ENCODE assay signal across 10 mouse cellular contexts in genomic region chr16:18250231-18250630, GRCm38 (mm10). TPM values are rescaled to one million over a fixed set of nuclear protein-coding genes. Genes with fewer than 3 reads are reported as not detected.
DNase-seq lines count a peak whose midpoint lies in the region; ATAC-seq lines count a peak whose summit lies in the region.
"Had no signal": no experiment of that assay in that cellular context is flagged by ENCODE, and none has a peak within 500 bp of the region (broad histone marks: within the 10 kb centered on the region; RNA-seq: fewer than 3 reads in every experiment).

No protein-coding gene starts in this region.

- H3K27ac ChIP-seq in liver, embryonic 11.5 days (ENCODE audit: low read depth, low read length): peak overlapping the region; percentile 87
- peak overlapping the region; percentile 96; the same call in 1 of the 2 replicates for H3K27ac ChIP-seq in embryonic facial prominence, embryonic 15.5 days (replicated peaks)
- no peak overlapping the region for H3K27ac ChIP-seq in limb, embryonic 10.5 days
- H3K27ac ChIP-seq in neural tube, embryonic 13.5 days (replicated peaks): no peak overlapping the region; the same call in 1 of the 2 replicates

- peak overlapping the region; percentile 98 for H3K4me3 ChIP-seq in liver, embryonic 11.5 days (ENCODE audit: low read depth, low read length)
- peak overlapping the region; percentile 67 for H3K4me3 ChIP-seq in embryonic facial prominence, embryonic 15.5 days (replicated peaks)
- H3K4me3 ChIP-seq in limb, embryonic 10.5 days: peak overlapping the region; percentile 98
- H3K4me3 ChIP-seq in neural tube, embryonic 13.5 days: peak overlapping the region; percentile 89

- H3K4me1 ChIP-seq in liver, embryonic 11.5 days (replicated peaks; ENCODE audit: control insufficient read depth, insufficient read depth, low read length): peaks cover 25% of the 10 kb centered on the region
- peaks cover 39% of the 10 kb centered on the region for H3K4me1 ChIP-seq in embryonic facial prominence, embryonic 15.5 days
- H3K4me1 ChIP-seq in limb, embryonic 10.5 days: peaks cover 43% of the 10 kb centered on the region
- peaks cover 52% of the 10 kb centered on the region for H3K4me1 ChIP-seq in neural tube, embryonic 13.5 days (replicated peaks)

- DNase-seq in liver, embryonic 11.5 days (ENCODE audit: low spot score): no peak
- no peak for DNase-seq in liver
- no peak for DNase-seq in limb, embryonic 10.5 days (ENCODE audit: low spot score)
- DNase-seq in urinary bladder, postnatal 25 days (ENCODE audit: low spot score): no peak
- no peak for DNase-seq in spleen, postnatal 10 days (ENCODE audit: low spot score in 2 of 2)
- no peak for DNase-seq in adrenal gland, adult 2 months

- H3K9ac ChIP-seq in liver, embryonic 11.5 days (ENCODE audit: low read depth, low read length): peak overlapping the region; percentile 98
- peak overlapping the region; percentile 80; the same call in 1 of the 2 replicates for H3K9ac ChIP-seq in embryonic facial prominence, embryonic 15.5 days
- H3K9ac ChIP-seq in neural tube, embryonic 13.5 days: peak overlapping the region; percentile 92

- ATAC-seq in liver, embryonic 11.5 days (replicated peaks; ENCODE audit: low FRiP score): no peak
- ATAC-seq in embryonic facial prominence, embryonic 15.5 days (ENCODE audit: insufficient number of reproducible peaks, low FRiP score, low TSS enrichment, low read depth): no peak
- ATAC-seq in neural tube, embryonic 13.5 days (ENCODE audit: low read depth): no peak

- peak overlapping the region; percentile 89 for H3K4me2 ChIP-seq in liver, embryonic 11.5 days
- peak overlapping the region; percentile 84 for H3K4me2 ChIP-seq in embryonic facial prominence, embryonic 15.5 days (replicated peaks)
- H3K4me2 ChIP-seq in neural tube, embryonic 13.5 days: peak overlapping the region; percentile 91

- H3K36me3 ChIP-seq in liver, embryonic 11.5 days (ENCODE audit: control insufficient read depth, insufficient read depth, low read length): peaks cover 53% of the 10 kb centered on the region
- peaks cover 63% of the 10 kb centered on the region for H3K36me3 ChIP-seq in embryonic facial prominence, embryonic 15.5 days
- H3K36me3 ChIP-seq in limb, embryonic 10.5 days: peaks cover 76% of the 10 kb centered on the region
- H3K36me3 ChIP-seq in neural tube, embryonic 13.5 days: peaks cover 67% of the 10 kb centered on the region

- WGBS in liver, embryonic 11.5 days: 64% methylated on average over 4 of the region's 4 CpGs
- 62% methylated on average over 4 of the region's 4 CpGs for WGBS in embryonic facial prominence, embryonic 15.5 days
- 81% methylated on average over 4 of the region's 4 CpGs for whole genome bisulfite sequencing in limb, embryonic 10.5 days
- 47% methylated on average over 4 of the region's 4 CpGs for WGBS in neural tube, embryonic 13.5 days

- H3K9me3 ChIP-seq in liver, embryonic 11.5 days (ENCODE audit: control insufficient read depth, low read length): no peaks in the 10 kb centered on the region
- no peaks in the 10 kb centered on the region for H3K9me3 ChIP-seq in embryonic facial prominence, embryonic 15.5 days (replicated peaks)
- no peaks in the 10 kb centered on the region for H3K9me3 ChIP-seq in limb, embryonic 10.5 days (replicated peaks)
- no peaks in the 10 kb centered on the region for H3K9me3 ChIP-seq in neural tube, embryonic 13.5 days

- no peaks in the 10 kb centered on the region for H3K27me3 ChIP-seq in liver, embryonic 11.5 days (replicated peaks; ENCODE audit: control insufficient read depth, insufficient read depth, low read length)
- no peaks in the 10 kb centered on the region for H3K27me3 ChIP-seq in embryonic facial prominence, embryonic 15.5 days
- H3K27me3 ChIP-seq in limb, embryonic 10.5 days (ENCODE audit: low read depth, poor library complexity, severe bottlenecking): no peaks in the 10 kb centered on the region
- no peaks in the 10 kb centered on the region for H3K27me3 ChIP-seq in neural tube, embryonic 13.5 days

RNA-seq across cellular contexts. Expression of gene Ranbp1, which starts 1.7 kb away (rescaled TPM):
- 943 and 989 TPM in 2 replicates for polyA plus RNA-seq in liver, embryonic 11.5 days (2014; fragmentation: Nextera tagmentation; extraction: Ambion mirVana)
- polyA plus RNA-seq in embryonic facial prominence, embryonic 15.5 days (2015; fragmentation: Nextera tagmentation; extraction: Ambion mirVana): 450 and 466 TPM in 2 replicates
- polyA plus RNA-seq in limb, embryonic 10.5 days (2016; fragmentation: Nextera tagmentation; extraction: Ambion mirVana): 1,185 and 1,368 TPM in 2 replicates
- polyA plus RNA-seq in neural tube, embryonic 13.5 days (2015; fragmentation: Nextera tagmentation; extraction: Ambion mirVana): 432 and 457 TPM in 2 replicates
- 100 to 1,000 TPM; 139 to 162 TPM for total RNA-seq in adrenal gland, adult 2 months (2021)
- polyA plus RNA-seq in adrenal gland, adult 2 months (2012; rRNA removed): 141 and 175 TPM in 2 replicates

RNA-seq across cellular contexts. Expression of gene Trmt2a, which starts 1.8 kb away (rescaled TPM):
- 127 and 130 TPM in 2 replicates for polyA plus RNA-seq in liver, embryonic 11.5 days (2014; fragmentation: Nextera tagmentation; extraction: Ambion mirVana)
- 114 TPM in 2 replicates for polyA plus RNA-seq in embryonic facial prominence, embryonic 15.5 days (2015; fragmentation: Nextera tagmentation; extraction: Ambion mirVana)
- polyA plus RNA-seq in limb, embryonic 10.5 days (2016; fragmentation: Nextera tagmentation; extraction: Ambion mirVana): 118 and 122 TPM in 2 replicates
- 89.1 and 92.0 TPM in 2 replicates for polyA plus RNA-seq in neural tube, embryonic 13.5 days (2015; fragmentation: Nextera tagmentation; extraction: Ambion mirVana)
- total RNA-seq in adrenal gland, adult 2 months (2021): 10 to 100 TPM; 53.2 to 55.5 TPM
- 32.8 and 45.4 TPM in 2 replicates for polyA plus RNA-seq in adrenal gland, adult 2 months (2012; rRNA removed)

RNA-seq across cellular contexts. Expression of gene Gm49776, which starts 7.9 kb away (rescaled TPM):
- 1.5 and 4.1 TPM in 2 replicates for polyA plus RNA-seq in liver, embryonic 11.5 days (2014; fragmentation: Nextera tagmentation; extraction: Ambion mirVana)
- polyA plus RNA-seq in embryonic facial prominence, embryonic 15.5 days (2015; fragmentation: Nextera tagmentation; extraction: Ambion mirVana): 2.5 TPM in 2 replicates
- 2.5 TPM in 1 of 2 replicates, not detected in the other for polyA plus RNA-seq in limb, embryonic 10.5 days (2016; fragmentation: Nextera tagmentation; extraction: Ambion mirVana)
- polyA plus RNA-seq in neural tube, embryonic 13.5 days (2015; fragmentation: Nextera tagmentation; extraction: Ambion mirVana): 1.2 and 4.8 TPM in 2 replicates
- 1 to 10 TPM in 1 of 2 experiments, not detected in 1; 2.7 TPM for total RNA-seq in adrenal gland, adult 2 months (2021)
- polyA plus RNA-seq in adrenal gland, adult 2 months (2012; rRNA removed): not detected in 2 replicates
- total RNA-seq: left cerebral cortex, adult 8-10 months had no signal
- polyA plus RNA-seq: frontal cortex, adult 2 months had no signal

RNA-seq across cellular contexts. Expression of gene Zdhhc8, which starts 15.3 kb away (rescaled TPM):
- polyA plus RNA-seq in liver, embryonic 11.5 days (2014; fragmentation: Nextera tagmentation; extraction: Ambion mirVana): 7.7 and 7.8 TPM in 2 replicates
- 24.3 and 24.7 TPM in 2 replicates for polyA plus RNA-seq in embryonic facial prominence, embryonic 15.5 days (2015; fragmentation: Nextera tagmentation; extraction: Ambion mirVana)
- 14.1 and 16.7 TPM in 2 replicates for polyA plus RNA-seq in limb, embryonic 10.5 days (2016; fragmentation: Nextera tagmentation; extraction: Ambion mirVana)
- 15.3 and 17.0 TPM in 2 replicates for polyA plus RNA-seq in neural tube, embryonic 13.5 days (2015; fragmentation: Nextera tagmentation; extraction: Ambion mirVana)
- 10 to 100 TPM; 23.3 to 23.8 TPM for total RNA-seq in adrenal gland, adult 2 months (2021)
- 182 and 191 TPM in 2 replicates for polyA plus RNA-seq in adrenal gland, adult 2 months (2012; rRNA removed)

RNA-seq across cellular contexts. Expression of gene Ccdc188, which starts 32.6 kb away (rescaled TPM):
- not detected in 2 replicates for polyA plus RNA-seq in liver, embryonic 11.5 days (2014; fragmentation: Nextera tagmentation; extraction: Ambion mirVana)
- not detected in 2 replicates for polyA plus RNA-seq in embryonic facial prominence, embryonic 15.5 days (2015; fragmentation: Nextera tagmentation; extraction: Ambion mirVana)
- not detected in 2 replicates for polyA plus RNA-seq in limb, embryonic 10.5 days (2016; fragmentation: Nextera tagmentation; extraction: Ambion mirVana)
- not detected in 2 replicates for polyA plus RNA-seq in neural tube, embryonic 13.5 days (2015; fragmentation: Nextera tagmentation; extraction: Ambion mirVana)
- total RNA-seq in adrenal gland, adult 2 months (2021): not detected
- not detected in 2 replicates for polyA plus RNA-seq in adrenal gland, adult 2 months (2012; rRNA removed)
- total RNA-seq: left cerebral cortex, adult 8-10 months had no signal
- polyA plus RNA-seq: frontal cortex, adult 2 months had no signal

Comparison
In these comparisons a context has a peak if more than half of its experiments do, and no peak if none do; other contexts are left out.
1. H3K27ac ChIP-seq: peak in liver, embryonic 11.5 days (single experiment) and embryonic facial prominence, embryonic 15.5 days (single experiment); none in limb, embryonic 10.5 days (single experiment) and neural tube, embryonic 13.5 days (single experiment).
2. Peak in every context shown above with its lines, with median percentiles within 50 percentile points of each other: H3K4me2 ChIP-seq, H3K4me3 ChIP-seq and H3K9ac ChIP-seq.